Mouse (Mus musculus) liver, embryonic 14.5 days (tissue): ENCODE measurements around the gene Ugt1a2.

ENCODE experiments used
- CTCF ChIP-seq: IDR thresholded peaks from 2 replicates; pipeline ENCODE4 v1.5.1; 2016; ENCODE audit warnings: antibody characterized with exemption, low read depth, control low read depth
- EP300 ChIP-seq: IDR thresholded peaks from 2 replicates; pipeline ENCODE4 v1.6.1; 2016; ENCODE audit warnings: antibody characterized with exemption, low read depth

DNA sequence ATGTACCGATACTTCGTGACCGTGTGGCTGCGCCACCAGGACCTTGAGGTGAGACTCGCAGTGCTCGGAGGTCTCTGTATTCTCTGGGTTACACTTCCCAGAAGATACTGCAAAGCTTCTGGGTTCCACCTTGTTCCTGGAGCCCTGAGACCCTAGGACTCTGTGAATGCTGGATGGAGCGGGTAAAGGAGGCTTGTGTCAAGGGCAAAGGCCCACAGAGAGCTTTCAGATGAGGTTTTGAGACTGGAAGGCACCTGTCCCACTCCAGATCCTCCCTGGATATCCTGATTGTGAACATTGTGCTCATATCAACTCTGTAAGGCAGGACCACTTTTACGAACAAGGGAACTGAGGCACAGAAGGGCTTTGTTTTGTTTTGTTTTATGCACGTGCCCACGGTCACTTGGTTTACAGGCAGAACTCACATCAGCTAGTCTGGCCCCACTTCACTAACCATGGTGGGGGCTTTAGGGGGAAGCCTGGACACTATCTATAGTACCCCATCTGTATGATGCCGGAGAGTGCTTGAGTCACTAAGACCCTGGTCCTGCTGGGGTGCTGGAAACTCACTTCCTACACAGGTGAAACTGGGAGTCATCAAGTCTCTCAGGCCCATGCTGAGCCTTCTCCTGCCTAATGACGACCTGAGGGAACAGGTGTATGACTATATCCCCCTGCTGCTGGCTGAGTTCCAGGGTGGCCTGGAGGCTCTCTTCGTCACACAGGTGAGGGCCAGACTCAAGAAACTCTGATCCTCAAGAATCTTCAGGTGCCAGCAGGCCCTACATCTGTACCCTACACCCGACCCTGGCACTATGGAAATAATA is 33.2 kb downstream of the Ugt1a2 start:
- TF ChIP-seq EP300 (no peak), CTCF (no peak)
